Mouse (Mus musculus) thymus, adult 18-20 months (tissue): ENCODE measurements around the gene Ccdc40.
A peak's percentile ranks its signal among the peaks of the same experiment; 100 is the strongest.

Source experiments
- DNase-seq, 2 experiments: peaks; one replicate each; pipeline ENCODE4 v3.0.0; 2022; ENCODE audit warnings: mixed read lengths in 2 of 2

Ccdc40 gene

GRCm38 (mm10) chr11:119209371-119210025, 18.9 kb upstream of the Ccdc40 start:
- DNase-seq = no peak

GRCm38 (mm10) chr11:119210321-119211100, 17.9 kb upstream of the Ccdc40 start:
- no peak for DNase-seq

- DNase-seq = no peak
Measured at GRCm38 (mm10) chr11:119211604-119212309, 16.6 kb upstream of the Ccdc40 start.

- no peak for DNase-seq
Measured at GRCm38 (mm10) chr11:119213166-119213885, 15.0 kb upstream of the Ccdc40 start.

GRCm38 (mm10) chr11:119215038-119215904, 13.1 kb upstream of the Ccdc40 start:
- no peak for DNase-seq

- no peak for DNase-seq
Measured at GRCm38 (mm10) chr11:119215905-119216507, 12.4 kb upstream of the Ccdc40 start.

GRCm38 (mm10) chr11:119217861-119218260, 10.5 kb upstream of the Ccdc40 start:
- DNase-seq = no peak

- DNase-seq = no peak
Measured at GRCm38 (mm10) chr11:119219816-119220465, 8.4 kb upstream of the Ccdc40 start.

GRCm38 (mm10) chr11:119221812-119222510, 6.4 kb upstream of the Ccdc40 start:
- DNase-seq = no peak

- no peak for DNase-seq
Measured at GRCm38 (mm10) chr11:119223124-119223890, 5.1 kb upstream of the Ccdc40 start.

- no peak for DNase-seq
Measured at GRCm38 (mm10) chr11:119224926-119225325, 3.4 kb upstream of the Ccdc40 start.

- DNase-seq = no peak
Measured at GRCm38 (mm10) chr11:119225634-119226033, 2.7 kb upstream of the Ccdc40 start.

GRCm38 (mm10) chr11:119227591-119227990, 781 bp upstream of the Ccdc40 start:
- DNase-seq = no peak

GRCm38 (mm10) chr11:119228846-119229626, 664 bp downstream of the Ccdc40 start:
- DNase-seq = peak; percentile 42 to 46

GRCm38 (mm10) chr11:119234770-119235169, 6.4 kb downstream of the Ccdc40 start:
- no peak for DNase-seq

- peak in 1 of 2 experiments; percentile 40 for DNase-seq
Measured at GRCm38 (mm10) chr11:119235596-119235995, 7.2 kb downstream of the Ccdc40 start.

GRCm38 (mm10) chr11:119236354-119236753, 8.0 kb downstream of the Ccdc40 start:
- no peak for DNase-seq

- DNase-seq = no peak
Measured at GRCm38 (mm10) chr11:119237007-119237406, 8.6 kb downstream of the Ccdc40 start.
